Mouse (Mus musculus): ENCODE results near the gene Trhr2.
A peak's percentile ranks its signal among the peaks of the same experiment; 100 is the strongest.
"Not testable (repeated sequence)": the region's sequence is repeated elsewhere in the genome, so short reads cannot be mapped to it uniquely, and the experiment has no call there.

Gene Trhr2

DNA sequence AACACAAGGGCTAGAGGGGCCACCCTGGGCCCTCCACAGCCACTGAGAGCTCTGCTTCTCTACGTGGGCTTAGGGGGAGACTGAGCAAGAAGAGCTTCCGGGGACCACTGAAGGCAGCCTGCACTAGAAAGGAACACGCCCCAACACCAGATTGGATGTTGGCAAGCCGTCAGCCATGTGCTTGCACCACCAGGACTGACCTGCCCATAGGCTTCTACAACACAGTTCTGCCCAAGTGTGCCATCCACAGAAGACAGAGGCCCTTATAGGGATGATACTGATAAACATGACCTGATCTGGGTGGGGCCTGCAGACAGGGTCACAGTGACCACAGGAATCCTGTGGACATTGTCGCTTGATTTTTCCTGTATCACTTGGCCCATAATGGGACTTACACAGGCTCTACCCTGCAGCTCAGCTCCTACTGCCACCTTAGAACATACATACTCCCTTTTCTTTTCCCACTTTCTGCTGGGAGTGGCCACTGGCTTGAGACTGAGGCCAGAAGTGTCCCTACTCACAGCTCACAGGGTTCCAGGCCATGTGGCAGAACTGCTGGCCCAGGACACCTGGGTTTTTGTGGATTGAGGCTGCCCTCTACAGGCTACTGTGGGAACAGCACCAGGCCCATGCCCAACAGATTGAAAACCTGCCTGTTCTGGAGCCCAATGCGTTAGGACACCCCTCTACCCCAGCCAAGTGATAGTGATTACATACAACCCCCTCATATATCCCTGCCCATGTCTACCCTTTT lies 27.6 kb downstream of the Trhr2 start:
- peak; percentile 86 for DNase-seq (ENCODE audit: low read depth)

DNA sequence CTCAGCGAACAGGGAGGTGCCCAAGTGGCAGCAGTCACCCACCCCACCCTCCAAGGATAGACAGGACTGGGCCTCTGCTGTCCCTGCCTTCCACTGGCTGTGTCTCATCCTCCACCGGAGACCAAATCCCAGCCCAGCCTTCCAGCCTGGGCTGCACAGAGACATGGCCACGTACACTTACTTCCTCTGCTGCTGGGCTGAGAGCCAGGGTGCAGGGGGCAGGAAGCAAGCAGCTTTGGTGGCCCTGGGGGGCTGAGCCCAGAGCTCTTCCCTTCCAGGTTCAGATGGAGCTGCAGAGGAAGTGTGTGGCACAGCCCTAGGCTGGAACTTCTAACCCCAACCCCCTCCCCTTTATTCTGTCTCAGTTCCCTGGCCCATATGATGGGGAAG lies 29.4 kb downstream of the Trhr2 start:
- no peak for DNase-seq (ENCODE audit: low read depth)

DNA sequence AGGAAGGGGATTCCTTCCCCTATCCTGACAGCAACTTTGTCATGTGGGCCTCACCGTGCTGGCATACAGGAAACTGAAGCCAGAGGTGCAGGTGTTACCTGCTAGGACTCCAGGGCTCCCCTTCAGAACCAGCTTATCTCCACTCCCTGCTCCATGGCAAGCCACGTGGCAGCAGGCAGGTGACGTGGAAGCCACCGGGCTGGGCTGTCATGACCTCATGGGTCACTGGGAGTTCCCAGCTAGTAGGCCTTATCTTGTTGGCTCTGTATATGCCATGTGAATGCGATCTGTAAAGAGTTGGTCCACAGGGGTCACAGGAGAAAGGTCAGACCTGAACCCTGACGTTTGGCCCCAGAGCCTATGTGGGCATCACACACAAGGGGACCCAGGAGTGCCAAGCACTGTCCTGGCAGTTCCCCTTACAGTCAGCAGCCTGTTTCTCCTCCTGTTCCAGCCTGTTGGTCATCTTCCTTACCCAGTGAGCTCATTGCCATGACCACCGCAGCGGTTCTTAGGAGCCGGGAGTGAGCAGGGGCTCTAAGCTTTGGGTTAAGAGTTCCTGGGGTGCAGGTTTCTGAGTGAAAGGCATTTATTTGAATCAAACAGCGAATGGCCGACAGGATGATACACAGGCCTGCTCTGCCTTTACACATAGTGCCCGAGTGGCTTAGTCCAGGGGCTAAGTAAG lies 30.0 kb downstream of the Trhr2 start:
- no peak for DNase-seq (ENCODE audit: low read depth)

DNA sequence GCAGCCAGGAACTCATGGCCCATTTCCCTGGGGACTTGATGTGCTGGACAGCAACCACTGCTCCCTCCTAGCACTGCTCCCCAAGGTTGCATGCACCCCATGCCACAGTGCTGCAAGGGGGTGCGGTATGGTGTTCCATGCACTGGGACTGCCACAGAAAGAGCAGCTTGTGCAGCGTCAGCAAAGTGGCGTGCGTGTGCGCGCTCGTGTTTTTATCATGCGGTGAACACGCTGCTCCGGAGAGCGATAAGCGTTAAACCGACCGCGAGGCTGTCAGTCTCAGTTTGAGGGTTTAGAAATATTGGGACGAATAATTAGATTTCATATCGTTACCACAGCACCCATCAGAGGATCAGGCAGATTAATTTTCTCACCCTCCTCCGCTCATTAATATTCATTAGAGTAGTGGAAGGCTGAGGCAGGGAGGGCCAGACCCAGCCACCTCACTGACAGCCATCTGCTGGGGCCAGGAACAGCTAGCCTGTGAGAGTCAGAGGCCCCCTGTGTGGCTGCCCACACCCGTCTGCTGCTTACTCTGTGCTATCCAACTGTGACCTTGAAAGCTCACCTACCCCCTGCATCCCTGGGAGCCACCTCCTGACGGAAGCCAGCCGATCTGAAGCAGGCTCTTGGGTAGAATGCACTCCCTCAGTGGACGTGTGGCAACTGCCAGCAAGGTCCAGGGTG lies 30.9 kb downstream of the Trhr2 start:
- no peak for DNase-seq (ENCODE audit: low read depth)

DNA sequence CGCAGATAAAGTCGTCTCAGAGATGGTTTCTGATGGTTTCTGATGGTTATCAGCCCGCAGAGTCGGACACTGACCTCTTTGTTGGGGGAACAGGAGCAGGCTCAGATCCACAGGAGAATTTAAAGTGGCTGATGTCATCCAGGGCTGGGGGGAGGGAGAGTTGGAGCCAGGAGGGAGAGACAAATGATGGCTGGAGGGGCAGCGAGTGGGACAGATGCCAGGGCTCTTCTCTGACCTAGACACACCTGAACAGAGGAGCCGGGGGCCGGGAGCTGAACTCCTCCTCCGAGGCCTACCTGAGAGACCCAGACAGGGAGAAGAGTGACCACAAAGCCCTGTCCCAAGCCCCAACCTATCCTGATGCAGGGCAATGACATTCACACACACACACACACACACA lies 31.5 kb downstream of the Trhr2 start:
- no peak for DNase-seq (ENCODE audit: low read depth)

DNA sequence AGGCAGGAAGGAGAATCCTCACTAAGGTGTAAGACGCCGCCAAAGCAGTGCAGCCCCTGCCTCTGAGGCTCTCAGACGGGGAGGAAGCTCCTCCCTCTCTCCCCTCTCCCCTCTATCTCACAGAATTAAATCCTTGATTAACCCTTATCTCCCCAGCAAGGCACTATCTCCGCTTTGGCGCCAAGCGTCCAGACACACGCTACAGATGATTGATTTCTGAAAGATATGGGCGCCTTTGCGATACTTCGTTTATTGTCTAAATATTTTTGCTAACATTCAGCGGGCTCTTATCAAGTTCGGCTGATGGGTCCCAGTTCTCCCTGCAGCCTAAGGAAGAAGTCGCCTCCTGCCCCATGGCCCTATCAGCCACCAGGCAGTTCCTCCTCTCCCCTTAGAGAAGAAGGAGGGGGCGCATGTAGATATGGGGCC lies 34.4 kb downstream of the Trhr2 start:
- no peak for DNase-seq (ENCODE audit: low read depth)

DNA sequence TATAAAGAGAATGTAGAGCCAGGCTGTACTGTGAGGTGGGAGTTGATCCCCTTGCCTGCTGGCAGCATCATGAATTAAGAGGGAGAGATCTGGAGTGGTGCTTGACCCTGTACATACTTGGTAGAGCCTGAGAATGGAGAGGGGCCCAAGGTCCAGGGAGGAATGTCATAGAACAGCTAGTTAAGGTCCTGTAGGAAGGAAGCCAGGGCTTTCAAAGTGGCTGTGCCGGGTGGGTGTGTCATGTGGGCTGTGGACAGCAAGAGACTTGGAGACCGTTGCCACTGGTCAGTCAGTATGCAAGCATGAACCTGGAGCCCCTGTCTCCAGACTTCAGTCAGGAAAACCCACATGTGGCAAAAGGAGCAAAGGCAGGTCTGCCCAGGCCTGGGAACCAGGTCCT lies 35.4 kb downstream of the Trhr2 start:
- DNase-seq (ENCODE audit: low read depth) = no peak

DNA sequence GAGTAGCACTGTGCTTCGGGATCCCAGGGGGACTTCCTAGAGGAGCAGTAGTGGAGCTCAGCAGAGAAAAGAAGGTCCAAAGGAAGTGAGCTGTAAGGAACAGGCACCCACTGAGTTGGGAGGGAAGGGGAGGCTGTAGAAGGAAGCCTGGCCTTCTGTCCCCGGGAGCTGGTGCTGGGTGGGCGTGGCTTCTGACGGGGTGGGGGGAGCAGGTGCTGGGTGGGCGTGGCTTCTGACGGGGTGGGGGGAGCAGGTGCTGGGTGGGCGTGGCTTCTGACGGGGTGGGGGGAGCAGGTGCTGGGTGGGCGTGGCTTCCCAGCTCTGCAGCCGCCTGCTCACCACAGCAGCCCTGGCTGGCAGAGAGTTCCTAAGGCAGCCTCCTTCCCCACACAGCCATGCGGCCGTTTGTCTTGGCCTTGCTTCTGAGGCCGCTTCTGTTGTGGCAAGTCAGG lies 36.6 kb downstream of the Trhr2 start:
- not testable (repeated sequence) for DNase-seq (ENCODE audit: low read depth)

DNA sequence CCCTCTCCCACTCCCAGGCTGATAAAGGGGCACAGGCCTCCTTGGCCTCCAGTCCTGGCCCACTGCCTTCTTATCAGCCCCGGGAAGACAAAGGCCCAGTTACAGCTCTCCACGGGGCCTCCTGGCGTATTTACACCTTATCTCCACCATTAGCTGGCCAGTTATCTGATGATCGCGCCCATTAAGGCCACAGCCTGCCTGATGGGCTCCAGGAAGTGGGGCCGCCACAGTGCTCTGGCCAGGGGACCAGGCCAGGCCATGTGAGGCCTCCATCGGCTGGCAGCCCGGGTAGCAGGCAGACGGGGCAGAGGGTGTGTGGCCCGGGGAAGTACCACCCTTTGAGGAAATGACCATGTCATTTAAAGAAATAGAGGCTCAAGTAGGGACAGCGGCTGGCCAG lies 37.8 kb downstream of the Trhr2 start:
- DNase-seq (ENCODE audit: low read depth) = no peak

DNA sequence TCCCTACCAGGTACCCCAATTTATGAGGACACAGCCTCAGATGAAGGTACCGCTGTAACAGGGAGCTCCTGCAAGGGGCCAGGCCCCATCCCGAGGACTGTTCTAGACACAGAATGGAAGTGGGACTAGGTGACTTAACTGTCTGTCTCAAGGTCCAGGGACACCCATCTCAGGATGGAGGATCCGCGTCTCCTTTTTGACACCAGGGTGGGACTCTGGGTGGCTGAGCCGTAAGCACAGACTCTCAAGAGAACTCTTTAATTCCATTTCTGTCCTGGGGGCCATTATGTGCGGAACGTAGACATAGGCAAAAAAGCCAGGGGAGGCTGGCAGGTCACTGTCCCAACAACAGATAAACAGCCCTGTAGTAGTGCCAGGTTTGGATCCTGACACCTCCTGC lies 38.4 kb downstream of the Trhr2 start:
- DNase-seq (ENCODE audit: low read depth) = no peak

DNA sequence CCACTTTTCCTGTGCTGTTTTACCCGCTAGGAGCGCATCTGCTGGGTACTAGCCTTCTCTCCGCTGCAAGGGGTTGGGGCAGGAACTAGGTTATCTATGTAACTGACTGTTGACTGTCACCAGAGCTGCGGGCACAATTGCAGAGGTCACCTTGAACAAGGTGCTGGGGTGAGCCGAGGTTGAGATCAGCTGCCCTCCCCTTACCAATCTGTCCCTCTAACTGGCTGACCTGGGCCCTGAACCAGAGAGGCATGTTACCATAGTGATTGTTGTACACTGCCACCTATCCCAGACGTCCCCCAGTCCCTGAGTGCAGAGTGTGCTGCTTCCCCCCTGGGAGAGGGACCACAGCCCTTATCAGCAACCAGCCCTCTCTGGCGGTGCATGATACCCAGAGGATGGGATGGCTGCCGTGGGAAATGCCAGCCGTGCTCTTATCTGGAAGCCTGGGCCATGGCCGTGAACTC lies 39.1 kb downstream of the Trhr2 start:
- DNase-seq (ENCODE audit: low read depth) = no peak

DNA sequence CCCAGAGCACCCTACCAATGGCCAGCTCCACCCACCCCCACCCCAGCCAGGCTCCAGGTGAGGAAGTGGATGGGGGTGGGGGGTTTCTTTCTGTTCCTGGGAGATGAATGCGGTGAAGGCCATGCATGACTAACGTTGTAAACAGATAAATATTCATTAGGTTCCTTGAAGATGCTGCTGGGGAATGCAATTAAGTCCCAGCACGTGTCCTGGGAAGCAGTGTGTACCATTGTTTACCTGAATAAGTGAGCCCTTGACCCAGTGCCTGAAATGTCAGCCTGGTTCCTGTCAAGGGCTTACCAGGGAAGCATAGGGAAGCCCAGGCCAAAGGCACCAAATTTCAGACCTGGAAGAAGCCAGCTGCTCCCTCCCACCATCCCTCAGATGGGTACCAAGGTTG lies 40.0 kb downstream of the Trhr2 start:
- no peak for DNase-seq (ENCODE audit: low read depth)

DNA sequence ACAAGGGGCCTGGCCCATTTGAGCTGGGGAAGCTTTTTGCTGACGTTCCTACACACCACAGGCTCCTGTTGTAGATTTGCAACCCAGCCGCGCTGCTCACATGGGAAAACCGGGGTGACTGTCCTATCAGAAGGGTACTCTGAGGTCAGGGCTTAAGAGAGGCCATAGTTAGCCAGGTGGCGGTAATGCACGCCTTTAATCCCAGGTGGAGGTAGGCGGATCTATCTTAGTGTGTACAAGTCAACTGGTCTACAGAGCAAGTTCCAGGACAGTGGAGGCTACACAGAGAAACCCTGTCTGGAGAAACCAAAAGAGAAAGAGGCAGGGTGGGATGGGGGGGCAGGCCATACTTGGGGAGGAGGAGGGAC lies 40.9 kb downstream of the Trhr2 start:
- no peak for DNase-seq (ENCODE audit: low read depth)

DNA sequence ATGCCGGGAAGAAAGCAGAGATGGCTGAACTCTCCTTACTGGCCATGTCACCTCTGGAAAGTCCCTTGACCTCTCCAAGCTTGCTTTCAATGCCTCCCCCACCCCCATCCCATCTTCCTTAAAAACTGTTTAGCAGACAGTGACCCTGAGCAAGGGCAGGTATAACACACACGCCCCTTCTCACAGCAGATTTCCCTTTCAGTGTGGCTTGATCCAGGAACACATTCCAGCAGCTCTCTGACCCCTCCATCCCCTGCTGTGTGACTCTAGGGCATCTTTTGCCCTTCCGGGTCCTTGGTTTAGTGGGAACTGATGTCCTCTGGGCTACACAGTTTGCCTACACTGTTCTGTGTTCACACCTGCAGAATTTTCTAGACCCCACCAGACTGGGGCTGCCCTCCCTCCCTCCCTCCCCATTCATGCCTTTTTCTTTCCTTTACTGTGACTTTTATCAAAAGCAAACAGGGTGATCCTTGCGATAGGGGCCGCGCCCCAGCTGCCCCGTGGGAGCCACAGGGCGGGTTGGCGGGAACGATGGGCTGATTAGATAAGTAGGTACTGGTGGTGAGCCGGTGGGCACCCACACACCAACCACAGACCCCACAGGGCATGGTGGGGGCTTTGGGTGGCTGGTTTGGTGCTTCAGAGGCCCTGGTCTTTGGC lies 41.4 kb downstream of the Trhr2 start:
- DNase-seq (ENCODE audit: low read depth) = no peak

DNA sequence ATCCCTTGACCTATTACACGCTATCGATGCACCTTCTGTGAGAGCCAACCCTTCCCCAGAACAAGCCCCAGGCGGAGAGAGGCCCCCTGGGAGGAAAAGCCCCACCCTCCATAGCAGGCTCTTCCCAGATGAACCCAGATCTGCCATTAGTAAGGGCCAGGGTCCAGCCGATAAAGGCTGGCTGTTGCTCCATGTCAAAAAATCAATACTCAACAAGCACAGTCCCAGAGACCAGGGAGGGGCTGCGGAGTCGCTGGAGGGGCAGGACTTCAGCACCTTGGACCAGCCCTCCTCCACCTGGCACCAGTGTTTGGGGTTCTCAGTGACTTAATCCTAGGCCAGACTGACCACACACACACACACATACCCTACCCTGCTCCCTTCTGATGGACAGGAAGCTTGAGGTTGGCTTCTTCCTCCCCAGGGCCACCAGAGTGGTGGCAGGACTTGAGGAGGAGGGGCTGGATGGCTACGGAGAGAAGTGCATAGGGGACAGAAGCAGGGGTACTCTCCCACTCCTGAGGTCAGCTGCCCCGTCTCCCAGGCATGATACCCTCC lies 42.5 kb downstream of the Trhr2 start:
- DNase-seq (ENCODE audit: low read depth) = no peak

DNA sequence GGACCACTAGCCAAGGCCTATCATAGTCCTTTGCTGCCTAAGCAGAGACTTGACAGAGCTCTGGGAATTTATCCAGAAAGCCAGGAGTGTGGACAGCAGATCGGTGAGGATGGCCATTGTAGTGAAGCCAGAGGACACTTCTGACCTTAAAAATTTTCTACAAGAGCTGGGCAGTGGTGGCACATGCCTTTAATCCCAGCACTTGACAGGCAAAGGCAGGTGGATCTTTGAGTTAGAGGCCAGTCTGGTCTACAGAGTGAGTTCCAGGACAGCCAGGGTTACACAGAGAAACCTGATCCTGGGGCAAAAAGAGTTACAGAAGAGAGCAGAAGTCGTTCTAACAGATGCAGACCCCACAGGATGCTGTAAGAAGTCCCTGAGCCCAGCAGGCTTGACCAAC lies 44.1 kb downstream of the Trhr2 start:
- no peak for DNase-seq (ENCODE audit: low read depth)

DNA sequence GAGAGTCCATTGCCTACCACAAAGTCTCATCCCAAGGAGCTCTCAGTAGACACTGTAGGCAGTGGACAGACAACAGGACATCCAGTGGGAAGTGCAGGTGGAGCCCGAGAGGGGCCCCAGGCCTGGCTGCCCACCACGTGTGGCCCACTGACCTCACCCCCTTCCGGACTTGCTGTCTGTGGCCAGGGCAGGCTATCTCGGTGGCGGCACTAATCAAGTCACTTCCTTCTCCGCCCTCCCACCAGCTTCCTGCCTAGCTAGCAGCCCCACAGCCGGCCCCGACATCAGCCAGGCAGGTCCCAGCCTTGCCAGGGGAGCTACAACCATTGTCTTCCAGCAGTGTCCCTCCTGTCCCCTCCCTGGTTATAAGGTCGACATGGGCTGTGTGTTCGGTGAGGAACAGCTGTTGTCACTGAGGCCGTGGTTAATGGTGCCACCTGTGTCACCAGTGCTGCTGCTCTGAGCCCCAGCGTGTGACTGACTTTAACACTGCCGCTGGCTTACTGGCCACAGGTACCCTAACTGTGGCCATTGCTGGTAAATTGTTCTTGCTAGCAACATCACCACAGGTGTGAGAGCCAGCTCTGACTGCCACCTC lies 45.5 kb downstream of the Trhr2 start:
- no peak for DNase-seq (ENCODE audit: low read depth)

DNA sequence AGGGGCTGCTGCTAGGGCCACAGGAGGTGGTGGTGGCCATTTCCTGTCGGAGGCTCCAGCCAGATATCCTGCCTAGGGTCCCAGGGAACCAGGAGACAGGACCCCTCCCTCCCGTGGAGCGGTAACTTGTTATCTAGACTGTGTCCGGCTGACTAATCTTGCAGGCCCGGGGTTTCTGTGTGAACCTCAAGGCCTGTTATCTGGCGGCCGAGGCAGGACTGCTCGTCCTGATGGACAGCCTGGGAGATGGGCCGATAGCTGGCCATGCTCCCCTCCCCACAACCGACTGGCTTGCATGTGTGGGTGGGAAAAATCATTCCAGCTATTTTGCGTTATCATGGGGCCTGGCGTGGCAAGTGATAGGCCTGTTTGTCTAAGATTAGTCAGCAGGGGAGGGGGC lies 47.2 kb downstream of the Trhr2 start:
- DNase-seq (ENCODE audit: low read depth) = no peak

DNA sequence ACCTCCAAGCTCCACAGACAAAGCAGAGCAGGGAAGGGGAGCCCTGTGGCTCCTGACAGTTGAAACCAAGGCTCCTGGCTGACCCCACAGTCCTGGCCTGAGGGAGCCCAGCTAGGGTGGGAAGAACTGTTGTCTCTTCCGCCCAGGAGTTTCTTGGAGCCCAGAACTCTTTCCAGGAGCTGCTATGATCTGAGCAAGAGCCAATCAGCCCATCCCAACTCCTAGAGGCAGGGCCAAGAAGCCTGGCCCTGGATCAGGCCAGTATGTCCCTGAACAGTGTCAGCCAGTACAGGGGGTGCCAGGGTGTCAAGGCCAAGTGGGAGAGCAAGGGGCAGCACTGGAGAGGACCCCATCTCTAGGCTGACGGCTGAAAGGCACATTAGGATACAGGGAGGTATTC lies 48.0 kb downstream of the Trhr2 start:
- DNase-seq (ENCODE audit: low read depth) = no peak

DNA sequence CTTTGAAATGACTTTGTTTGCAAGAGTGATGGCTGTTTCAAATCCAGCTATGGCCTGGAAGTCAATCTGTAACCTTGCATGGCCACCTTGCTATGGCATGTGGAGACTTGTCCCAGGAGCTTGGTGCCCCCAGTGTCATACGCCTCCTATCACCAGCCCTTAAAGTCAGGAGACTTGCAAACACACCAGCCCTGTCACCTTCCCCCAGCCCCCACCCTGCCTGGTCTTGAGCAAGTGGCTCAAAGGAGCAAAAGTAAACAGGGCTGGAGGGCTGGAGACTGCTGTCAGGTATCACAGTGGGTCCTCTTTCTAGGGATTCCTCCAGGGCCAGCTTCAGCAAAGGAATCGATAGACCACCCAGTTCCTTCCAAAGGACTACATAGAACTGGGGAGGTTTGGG lies 49.4 kb downstream of the Trhr2 start:
- DNase-seq (ENCODE audit: low read depth) = no peak

DNA sequence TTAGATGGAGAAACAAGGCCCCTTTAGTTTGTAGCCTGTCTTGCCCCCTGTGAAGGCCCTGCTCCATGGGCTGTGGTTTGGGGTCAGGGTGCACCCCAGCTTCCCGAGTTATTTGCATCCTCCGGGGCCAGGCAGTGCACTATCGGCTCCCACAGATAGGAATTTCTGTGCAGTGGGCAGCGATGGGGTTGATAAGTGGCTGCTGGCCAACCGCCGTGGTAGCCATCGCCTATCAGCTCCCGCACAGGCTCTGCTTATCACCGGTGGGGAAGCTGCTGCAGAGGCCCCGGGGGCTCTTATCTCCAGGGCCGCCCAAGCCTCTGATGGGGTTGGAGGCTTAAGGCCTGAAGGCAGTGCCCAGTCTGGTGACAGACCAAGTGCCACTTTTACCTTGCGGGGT lies 51.3 kb downstream of the Trhr2 start:
- no peak for DNase-seq (ENCODE audit: low read depth)

DNA sequence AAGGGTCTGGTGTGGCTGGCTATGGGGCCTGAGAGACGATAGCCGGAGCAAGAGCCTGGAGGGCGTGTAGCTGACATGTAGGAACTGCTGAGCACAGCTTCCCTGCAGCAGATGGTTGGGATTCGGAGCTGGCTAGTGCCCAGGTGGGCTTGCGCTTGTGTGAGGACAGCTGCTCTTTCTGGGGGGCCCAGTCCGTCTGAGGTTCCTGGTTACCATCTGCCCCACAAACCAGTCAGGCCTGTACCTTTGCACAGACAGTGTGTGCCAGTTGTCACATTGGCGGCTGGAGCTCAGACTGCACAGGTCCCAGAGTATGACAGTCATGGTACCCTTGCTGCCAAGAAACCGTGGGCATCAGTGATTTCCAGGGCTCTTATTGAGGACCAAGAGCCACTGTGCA lies 52.7 kb downstream of the Trhr2 start:
- no peak for DNase-seq (ENCODE audit: low read depth)
